Mouse (Mus musculus): ENCODE measurements at regions not wholly inside any gene's neighbourhood (a gene's known extent, or its start where the extent isn't known, plus 50 kb on each side); places are given as distances from the start of the nearest gene placed in this dataset.

DNA sequence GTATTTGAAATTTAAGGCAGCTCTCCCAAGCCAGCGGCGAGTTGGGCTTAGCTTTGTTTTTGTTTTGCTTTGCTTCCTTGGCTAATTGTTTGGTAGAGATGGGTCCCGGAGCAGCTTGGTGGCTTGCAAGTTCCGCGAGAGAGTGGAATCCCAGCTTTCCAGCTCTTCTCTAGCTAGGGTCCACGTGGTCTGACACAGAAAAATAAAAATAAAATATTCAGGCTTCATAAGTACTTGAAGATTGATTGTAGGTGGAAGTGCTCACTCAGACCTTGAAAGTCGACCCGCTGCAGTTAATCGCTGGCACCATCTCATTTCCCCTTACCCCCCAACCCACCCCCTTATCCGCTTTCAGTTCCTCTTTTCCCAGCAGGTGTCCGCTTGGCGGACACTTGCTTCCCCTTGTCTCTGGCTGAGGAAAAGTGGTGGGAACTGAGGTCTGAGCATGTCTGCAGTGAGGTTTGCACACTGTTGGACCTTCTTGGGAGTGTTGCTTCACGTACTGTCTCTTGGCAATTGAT, 198.5 kb downstream of the Dusp6 start:
- DNase-seq (ENCODE audit: low spot score): peak; percentile 11

DNA sequence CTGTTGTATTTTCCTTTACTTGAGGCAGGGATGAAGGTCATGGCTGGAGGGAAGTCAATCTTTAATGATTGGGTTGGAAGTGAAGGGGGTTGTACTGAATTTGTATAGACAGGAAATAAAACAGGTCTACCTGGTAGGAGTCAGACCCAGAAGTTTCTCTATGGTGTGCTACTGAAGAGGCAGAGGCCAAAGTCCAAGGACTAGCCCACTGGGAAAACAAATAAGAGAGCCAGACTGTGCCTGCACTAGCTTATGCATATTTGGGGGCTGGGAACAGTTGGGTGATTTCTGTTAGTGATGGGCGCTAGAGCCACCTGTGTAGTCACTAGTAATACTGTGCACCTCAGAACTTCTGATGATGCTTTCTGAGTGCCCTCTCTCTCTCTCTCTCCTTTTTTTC, 203.7 kb downstream of the Dusp6 start:
- no peak for DNase-seq (ENCODE audit: low spot score)

DNA sequence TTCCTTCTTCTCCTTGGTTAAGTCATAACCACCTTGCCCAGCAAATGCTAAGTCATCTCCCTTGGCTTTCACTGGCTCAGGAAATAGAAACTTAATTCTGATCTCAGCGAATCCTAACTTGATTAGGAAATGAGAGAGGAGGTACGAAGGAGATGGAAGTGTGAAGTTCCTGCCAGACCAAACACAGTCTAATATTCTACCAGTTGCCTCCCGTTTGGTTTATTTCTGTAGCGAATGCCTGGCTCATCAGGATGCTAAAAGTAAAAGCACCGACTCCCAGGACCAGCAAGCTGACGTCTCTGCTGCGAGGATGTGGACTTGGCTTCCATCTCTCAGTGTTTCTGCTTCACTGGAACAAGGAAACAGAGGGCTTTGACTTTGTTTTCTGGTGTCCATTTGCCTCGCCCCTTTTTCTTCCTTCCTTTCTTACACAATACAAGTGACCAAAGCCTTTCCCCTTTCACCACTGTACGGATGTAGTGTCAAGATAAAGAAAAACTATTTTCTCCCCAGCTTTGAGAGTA, 204.3 kb downstream of the Dusp6 start:
- no peak for DNase-seq (ENCODE audit: low spot score)

DNA sequence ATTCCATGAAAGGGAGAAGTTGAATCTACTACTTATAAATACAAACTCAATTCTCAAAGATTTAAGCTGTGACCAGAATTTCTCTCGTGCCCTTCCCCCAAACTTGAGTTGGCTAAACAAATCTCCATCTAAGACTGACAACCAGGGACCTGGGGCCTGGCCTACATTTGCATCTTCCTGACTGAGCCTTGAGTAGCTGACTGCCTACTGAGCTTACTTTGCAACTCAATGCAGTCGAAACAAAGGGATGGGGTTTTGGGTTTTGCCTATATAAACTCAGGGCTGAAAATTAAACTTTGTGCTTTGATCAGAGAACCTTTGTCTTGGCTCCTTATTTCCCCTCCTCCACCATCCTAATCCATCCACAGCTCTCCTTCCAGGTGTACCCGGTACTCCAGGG, 205.9 kb downstream of the Dusp6 start:
- DNase-seq (ENCODE audit: low spot score): no peak

DNA sequence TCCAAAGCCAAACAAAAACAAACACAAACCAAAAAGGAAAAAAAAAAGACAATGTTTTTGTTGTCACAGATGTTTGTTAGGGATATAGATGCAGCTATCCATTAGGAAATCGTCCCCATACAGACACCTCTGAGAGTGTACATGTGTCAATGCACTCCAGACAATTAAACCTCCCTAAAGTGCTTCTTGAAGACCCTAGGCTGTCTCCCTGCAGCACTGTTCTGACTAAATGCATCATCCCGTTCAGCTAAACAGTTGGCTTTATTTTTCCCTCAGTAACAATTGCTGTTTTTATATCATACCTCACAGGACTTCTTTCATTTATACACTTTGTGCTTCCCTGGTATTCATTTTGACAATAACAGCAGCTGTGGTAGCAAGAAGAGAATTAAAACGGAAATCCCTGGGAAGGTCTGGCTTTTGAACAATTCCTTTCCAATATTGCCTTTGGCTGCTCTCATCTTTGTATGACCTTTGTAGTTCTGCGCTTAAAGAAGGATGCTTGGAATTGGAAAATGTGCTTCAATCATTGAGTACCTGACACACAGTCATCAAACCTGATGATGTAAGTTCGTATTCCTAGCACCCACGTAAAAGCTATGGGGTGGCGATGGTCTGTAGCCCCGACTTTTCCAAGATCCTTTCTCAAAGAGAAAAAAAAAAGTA, 208.9 kb downstream of the Dusp6 start:
- DNase-seq (ENCODE audit: low spot score): no peak

DNA sequence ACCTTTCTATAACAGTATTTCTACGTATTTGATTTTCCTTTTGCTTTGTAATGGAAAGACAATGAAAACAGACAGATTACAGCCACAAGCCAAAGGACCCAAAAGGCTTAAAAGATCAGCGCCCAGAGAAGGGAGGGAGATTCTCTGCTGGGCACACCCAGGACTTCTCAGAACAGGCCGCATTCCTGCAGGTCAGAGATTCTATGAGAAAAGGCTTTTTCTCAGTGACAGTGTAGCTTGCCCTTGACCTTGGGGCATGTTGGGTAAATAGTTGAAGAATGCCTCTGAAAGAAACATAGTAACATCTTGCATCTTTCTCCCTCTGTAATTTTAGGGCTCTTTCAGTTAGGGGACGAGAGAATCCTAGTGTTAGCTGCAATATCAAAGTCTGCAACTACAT, 209.8 kb downstream of the Dusp6 start:
- DNase-seq (ENCODE audit: low spot score): no peak

DNA sequence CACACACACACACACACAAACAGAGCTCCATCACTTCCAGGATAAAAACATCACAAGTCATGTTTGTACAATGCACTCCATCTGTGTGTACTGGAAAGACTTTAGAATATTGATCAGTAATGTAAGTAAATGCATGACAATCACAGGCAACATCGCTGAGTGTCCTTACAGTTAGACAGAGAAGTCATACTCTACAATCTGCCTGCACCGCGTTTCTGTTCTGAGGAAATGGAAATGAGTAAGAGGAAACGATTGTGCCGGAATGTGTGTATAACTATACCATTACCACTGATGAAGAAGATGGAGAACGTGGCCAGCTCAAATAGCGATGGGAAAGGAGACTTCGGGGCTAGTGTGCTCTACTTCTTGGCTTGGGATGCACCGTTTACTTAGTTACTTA, 210.7 kb downstream of the Dusp6 start:
- no peak for DNase-seq (ENCODE audit: low spot score)

DNA sequence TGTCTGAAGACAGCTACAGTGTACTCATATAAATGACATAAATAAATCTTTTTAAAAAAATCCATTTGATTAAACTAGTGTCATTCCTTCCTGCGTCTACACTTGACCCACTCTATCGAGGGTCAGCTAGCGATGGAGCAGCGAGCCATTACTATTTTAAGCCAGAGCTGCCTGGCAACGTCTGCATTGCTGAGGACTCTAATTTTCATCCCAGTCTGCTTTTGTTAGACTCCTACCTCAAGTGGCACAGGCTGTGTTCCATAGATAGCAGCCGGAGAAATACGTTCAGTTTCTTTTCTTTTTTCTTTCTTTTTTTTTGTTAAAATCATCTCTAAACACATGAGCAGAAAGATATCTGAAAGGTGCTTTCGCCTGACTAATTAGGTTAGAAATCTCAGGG, 211.5 kb downstream of the Dusp6 start:
- DNase-seq (ENCODE audit: low spot score): no peak

DNA sequence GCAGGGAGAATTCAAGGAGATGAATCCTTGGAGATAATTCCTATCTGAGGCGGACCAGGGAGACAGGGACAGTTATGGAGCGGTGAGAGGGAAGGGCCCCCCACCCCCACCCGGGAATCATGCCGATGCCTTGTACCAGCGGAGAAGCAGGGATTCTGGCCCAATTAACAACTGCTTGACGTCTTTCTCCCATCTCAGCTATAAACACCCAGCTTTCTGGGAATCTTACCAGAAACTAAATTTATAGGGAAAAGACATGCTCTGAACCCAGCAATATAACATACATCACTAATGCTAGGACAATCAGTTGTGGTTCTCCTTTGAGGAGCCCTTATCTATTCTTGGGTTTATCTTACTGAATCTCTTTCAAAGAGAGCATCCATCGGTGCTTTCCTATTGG, 213.2 kb downstream of the Dusp6 start:
- no peak for DNase-seq (ENCODE audit: low spot score)

DNA sequence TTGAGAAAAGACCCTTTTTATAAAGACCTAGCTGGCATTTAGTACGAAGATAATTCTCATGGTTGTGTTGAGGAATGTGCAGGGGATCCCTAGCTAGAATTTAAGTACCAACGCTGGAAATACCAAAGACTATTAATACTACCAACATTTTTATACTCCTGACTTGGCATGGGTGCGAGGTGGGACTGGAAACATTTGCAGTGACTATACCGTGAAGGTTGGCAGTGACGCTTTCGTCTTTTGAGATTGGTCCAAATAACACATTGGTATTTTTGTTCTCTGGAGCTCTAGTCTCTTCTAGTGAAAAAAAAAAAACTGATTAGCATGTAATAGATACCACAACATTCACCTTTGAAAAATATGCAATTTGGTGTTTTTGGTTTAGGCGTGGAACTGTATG, 213.7 kb downstream of the Dusp6 start:
- DNase-seq (ENCODE audit: low spot score): no peak

DNA sequence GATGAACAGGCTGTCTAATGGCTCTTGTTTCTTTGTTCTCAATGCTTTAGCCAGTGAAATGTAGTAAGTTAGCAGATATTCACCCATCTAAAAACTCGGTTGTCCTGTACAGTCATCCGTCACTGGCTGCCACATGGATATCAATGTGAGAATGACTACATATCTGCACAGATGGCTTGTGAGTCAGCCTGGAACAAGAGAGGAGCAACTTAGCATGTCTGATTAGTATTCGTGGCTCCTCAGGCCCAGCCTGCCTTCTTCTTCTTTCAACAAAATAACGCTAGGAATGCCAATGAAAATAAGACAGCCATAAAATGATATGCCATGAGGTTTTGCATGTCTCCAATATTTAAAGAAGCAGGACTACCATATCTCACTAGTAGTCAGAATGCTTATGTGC, 217.5 kb downstream of the Dusp6 start:
- DNase-seq (ENCODE audit: low spot score): no peak

DNA sequence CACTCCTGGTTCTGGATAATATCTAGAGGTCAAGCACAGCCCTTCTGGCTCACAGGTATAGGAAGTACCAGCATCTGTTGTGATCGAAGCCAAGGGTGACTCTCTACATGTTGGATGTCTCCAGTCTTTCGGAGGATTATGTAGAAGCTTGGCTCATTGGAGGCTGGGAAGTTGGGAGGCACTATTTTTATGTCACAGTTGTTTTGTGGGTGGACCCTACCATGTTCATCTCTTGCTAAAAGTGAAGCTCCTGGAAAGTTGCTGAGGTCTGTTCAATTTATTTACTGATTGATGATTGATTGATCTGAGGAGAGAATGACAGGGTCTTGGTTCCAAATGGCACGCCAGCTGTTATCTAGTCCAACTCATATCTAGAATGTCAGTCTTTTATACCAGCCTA, 219.0 kb downstream of the Dusp6 start:
- DNase-seq (ENCODE audit: low spot score): no peak

DNA sequence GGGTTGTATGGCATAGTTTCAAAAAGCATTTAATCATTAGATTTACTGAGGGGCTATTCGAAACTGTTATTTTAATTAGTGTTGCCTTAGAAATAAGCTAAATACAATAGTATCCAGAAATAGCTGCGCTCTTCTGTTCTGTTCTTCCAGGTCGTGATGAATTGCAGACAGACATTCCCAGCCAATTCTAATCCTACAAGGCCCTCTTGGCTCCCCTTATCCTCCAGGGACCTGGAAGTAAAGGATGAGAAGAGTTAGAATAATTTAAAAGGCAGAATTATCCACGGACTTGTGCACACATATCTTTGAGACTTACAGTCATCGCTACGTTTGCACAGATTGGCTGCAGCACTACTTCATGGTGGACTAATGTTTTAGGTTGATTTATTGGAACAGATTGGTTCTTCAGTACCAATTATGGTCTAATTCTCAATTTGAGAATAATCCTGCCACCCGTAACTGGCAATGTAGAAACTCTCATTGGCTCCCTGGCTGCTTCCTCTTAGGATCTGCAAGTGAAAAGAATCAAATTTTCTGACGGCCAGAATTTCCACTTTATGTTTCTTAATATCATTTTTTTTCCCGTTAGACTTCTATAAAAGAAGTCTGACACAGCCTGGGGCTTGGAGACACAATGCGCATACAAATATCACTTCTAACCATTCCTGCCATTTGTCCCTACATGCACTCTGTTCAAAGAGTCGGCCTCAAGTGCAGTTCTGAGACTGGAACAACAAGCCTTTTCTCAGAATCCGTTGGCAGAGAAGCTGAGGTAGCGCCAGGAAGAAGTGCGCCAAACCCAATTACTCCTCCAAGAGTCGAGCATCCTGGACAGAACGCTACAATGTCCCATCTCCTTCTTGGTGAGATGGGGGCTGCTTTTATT, 225.4 kb downstream of the Dusp6 start:
- no peak for DNase-seq (ENCODE audit: low spot score)

DNA sequence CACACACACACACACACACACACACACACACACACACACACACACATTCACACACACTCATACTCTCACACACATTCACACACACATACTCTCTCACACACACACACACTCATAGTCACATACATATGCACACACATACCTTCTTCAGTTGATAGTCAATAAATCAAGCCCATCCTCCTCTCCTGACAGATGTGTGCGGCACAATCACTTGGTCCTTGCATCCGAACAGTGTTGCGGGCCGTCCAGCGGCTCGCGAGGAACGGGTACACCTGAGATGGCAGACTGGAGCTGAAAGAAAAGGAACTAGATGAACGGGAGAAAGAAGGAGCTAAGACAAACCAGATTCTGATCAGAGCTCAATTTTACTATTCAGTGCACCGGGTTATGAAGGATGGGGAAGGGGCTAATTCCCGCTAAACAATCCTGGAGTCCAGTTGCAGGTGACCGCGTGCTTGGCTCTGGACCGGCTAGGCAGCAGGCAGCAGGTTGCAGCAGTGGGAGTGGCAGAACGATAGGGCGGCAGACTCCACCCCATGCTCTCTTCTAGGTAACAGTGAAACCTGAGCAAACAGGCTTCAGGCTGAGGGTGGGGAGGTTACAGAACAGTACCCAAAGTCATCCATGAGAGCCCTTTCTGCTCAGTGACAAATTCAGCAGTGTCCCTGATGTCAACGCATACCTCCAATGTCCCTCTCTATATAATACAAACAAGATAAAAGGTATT, 247.8 kb downstream of the Csl start:
- DNase-seq (ENCODE audit: low spot score): no peak

DNA sequence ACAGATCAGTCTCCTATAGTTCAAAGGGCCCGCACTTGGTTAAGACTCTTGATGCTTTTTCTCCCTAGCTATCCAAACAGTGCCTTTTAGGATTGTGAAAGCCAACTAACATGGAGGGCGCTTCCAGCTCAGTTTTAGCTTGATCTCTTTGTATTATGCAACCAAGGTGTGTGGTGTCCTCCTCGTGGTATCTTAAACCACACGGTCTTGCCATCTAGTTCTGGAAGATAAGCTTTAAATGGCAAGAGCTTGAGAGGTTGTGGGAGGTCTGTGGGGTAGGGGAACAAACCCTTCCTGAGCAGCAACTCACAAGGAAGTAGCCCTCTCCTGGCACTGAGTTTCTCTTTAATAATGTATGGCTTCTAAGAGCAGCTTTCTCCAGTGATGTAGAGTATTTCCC, 241.5 kb downstream of the Csl start:
- DNase-seq (ENCODE audit: low spot score): no peak

DNA sequence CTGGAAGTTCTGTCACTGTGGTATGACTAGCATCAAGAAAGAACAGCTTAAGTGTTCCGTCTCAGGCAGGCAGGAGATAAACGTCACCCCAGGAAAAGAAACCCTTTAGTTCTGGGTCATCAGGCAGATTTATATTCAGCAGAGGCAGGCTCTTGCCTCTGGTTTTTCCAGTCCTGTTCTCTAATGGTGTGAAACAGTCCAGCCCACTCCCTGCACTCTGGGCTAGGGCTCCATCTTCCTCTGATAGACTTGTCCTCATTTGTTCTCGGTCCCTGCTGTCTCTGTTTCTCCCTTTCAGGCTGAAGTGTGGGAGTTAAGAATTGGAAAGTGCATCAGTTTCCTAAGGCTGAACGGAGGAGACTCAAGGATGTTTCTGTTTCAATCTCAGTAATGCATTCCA, 240.0 kb downstream of the Csl start:
- no peak for DNase-seq (ENCODE audit: low spot score)

DNA sequence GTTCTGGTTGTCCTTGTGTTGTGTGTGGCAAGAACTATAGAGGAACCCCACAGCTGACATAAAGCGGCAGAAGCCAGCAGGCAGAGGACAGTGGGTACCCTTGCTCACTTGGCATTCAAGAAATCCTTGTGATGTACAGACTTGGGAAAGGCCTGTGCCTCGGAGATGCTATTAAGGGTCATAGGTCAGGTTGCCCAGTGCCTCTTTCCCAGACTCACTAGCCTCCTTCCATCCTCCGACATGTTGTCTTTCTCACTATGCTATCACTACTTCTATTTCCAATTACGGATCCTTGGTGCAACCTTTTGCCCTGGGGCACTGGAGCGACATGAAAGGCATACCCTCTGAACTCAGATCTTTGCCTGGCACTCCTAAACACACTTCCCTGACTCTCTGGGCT, 235.6 kb downstream of the Csl start:
- DNase-seq (ENCODE audit: low spot score): no peak

DNA sequence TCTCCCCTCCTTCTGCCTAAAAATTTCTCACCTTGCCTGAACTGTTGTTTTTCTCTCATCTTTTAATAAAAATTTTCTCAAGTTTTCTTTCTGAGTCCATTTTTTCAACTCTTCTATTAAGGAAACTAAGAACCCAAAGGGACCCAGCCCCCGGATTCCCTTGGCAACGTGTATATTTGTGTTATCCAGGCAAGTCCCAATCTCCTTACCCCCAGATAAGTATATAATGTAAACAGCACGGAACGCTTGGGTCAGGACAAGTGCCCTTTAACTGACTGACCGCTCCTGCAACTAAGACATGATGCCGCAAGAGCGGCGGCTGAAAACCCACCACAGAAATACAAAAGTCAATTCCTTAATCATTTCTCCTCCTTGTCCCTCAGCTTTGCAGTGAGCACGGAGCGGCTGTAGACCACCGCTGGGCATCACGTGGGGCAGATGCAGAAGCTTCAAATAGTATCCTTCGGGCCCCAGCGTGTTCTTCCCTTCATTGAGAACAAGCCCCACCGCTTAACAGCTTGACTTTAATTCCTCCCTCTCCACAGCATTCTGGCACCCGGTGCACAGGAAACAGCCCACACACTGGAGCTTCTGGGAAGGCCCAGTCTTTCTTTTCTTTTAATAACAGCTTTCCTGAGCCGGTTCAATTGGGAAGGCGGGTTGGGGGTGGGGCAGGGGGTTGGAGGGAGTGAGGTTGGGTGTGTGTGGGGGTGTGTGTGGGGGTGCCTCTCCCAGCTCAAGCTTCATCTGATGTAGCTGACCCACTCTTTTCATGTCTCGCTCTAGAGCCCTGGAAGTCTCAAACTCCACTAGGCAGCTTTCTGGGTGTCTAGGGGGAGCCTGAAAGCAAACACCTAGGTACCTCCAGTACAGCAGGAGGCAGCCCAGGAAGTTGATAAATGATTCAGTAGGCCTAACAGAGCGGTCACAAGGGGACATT, 234.9 kb downstream of the Csl start:
- peak; percentile 18 for DNase-seq (ENCODE audit: low spot score)

DNA sequence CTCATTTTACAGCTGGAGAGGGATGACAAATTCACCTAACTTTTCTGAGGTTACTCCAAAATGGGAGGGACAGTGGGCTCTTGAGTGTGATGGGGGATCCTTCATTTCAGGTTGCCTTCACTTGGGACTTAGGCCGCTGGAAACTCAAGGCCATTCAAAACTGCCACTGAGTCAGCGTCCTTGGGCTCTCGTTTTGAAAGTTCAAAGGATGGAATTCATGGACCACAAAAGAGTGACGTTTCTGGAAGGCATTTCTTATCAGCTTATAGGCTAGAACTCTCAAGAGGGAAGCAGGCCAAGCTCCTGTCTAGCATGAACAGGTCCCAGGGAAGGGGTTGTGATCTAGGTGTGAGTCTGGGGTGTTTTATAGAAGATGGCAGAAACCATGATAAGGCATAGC, 233.3 kb downstream of the Csl start:
- no peak for DNase-seq (ENCODE audit: low spot score)

DNA sequence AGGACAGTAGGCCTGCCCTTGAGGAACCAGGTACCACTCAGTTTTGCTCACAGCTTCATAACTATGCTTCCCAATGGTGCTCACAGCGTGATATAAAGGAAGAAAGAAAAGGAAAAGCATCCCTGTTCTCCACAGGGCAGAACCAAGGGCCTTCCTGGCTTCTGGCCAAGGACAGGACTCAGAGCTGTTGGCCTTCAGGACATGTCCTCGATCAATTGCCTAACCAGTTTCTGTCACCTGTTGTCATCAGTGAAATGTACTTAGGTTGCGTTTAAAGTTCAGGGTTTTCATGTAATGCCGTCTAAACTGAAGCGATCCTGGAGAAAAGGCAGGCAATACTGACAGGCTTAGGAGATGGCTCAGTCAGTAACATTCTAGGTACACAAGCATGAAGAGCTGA, 232.9 kb downstream of the Csl start:
- DNase-seq (ENCODE audit: low spot score): no peak

DNA sequence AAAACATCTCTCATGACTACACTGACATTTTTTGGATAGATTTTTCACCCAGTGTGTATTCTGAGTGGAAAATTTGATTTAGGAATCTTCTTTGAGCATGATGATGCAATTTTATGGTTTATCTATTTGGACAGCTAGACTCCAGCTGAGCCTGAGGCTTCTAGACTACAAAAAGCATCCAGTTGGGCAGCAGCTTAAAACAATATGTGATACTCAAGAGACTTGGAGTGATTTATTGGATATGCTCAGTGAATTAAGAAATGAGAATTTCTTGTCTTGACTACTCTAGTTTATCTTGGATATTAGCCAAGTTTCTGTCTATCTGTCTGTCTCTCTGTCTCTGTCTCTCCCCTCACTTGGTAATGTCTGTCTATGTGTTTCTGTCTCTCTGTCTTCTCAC, 228.4 kb downstream of the Csl start:
- DNase-seq (ENCODE audit: low spot score): no peak
